Mouse (Mus musculus) left cerebral cortex, postnatal 14 days (tissue): Measurements from ENCODE around the gene Ppp4r2. TPM values are rescaled to one million over a fixed set of nuclear protein-coding genes. Genes with fewer than 3 reads are reported as not detected.

Experiments
- total RNA-seq, 2 experiments: library from RNA; stranded (reverse); gene quantifications; 2 replicates each; pipeline ENCODE4 v1.2.3; 2021

The Ppp4r2 gene
- total RNA-seq, 2 experiments from 2014 or later = 65.1 to 70.8 TPM

Other genes starting within 250 kb of the Ppp4r2 start
- 1 to 10 TPM; 5.3 to 7.0 TPM for gene Shq1, start 162.5 kb upstream of the Ppp4r2 start, total RNA-seq
- gene Gxylt2, start 128.9 kb upstream of the Ppp4r2 start, total RNA-seq = 1 to 10 TPM; 1.8 to 1.9 TPM